Mouse (Mus musculus): ENCODE measurements at regions not wholly inside any gene's neighbourhood (a gene's known extent, or its start where the extent isn't known, plus 50 kb on each side); places are given as distances from the start of the nearest gene placed in this dataset.

- ATAC-seq (replicated peaks): peak; percentile 73
- no peak overlapping the region for H3K4me2 ChIP-seq (replicated peaks)
- 20% methylated on average over 5 of the region's 5 CpGs for WGBS
Measured at GRCm38 (mm10) chr7:124974870-124975488, 469.5 kb upstream of the Kdm8 start.

GRCm38 (mm10) chr7:124989456-124989855 is 455.0 kb upstream of the Kdm8 start:
- Histone ChIP-seq H3K4me2 (replicated peaks) (no peak overlapping the region), H3K9ac (replicated peaks) (no peak overlapping the region), H3K9me3 (no peaks in the 10 kb centered on the region), H3K4me1 (peaks cover 15% of the 10 kb centered on the region), H3K4me3 (no peak overlapping the region), H3K27me3 (no peaks in the 10 kb centered on the region), H3K36me3 (no peaks in the 10 kb centered on the region), H3K27ac (replicated peaks) (0 out of 2 replicates have a peak overlapping the region, but pooled peaks have one; percentile 28)
- no peak for ATAC-seq (replicated peaks)
- WGBS: 71% methylated on average over 5 of the region's 5 CpGs

More at GRCm38 (mm10) chr7:124974870-124975488, 469.5 kb upstream of the Kdm8 start:
- Histone ChIP-seq H3K36me3 (no peaks in the 10 kb centered on the region), H3K27ac (replicated peaks) (no peak overlapping the region), H3K9me3 (no peaks in the 10 kb centered on the region), H3K27me3 (no peaks in the 10 kb centered on the region), H3K4me1 (0 out of 2 replicates have a peak, but pooled peaks cover 11% of the 10 kb centered on the region), H3K4me3 (no peak overlapping the region), H3K9ac (replicated peaks) (no peak overlapping the region)

- H3K4me2 ChIP-seq (replicated peaks): peak overlapping the region; percentile 33
- H3K9ac ChIP-seq (replicated peaks): no peak overlapping the region
- H3K27me3 ChIP-seq: no peaks in the 10 kb centered on the region
- H3K4me1 ChIP-seq: peaks cover 15% of the 10 kb centered on the region
- WGBS: 7% methylated on average over 13 of the region's 13 CpGs
- H3K4me3 ChIP-seq: no peak overlapping the region
- H3K36me3 ChIP-seq: no peaks in the 10 kb centered on the region
- H3K9me3 ChIP-seq: no peaks in the 10 kb centered on the region
- peak; percentile 80 for ATAC-seq (replicated peaks)
- peak overlapping the region; percentile 61; the same call in 1 of the 2 replicates for H3K27ac ChIP-seq (replicated peaks)
Measured at GRCm38 (mm10) chr7:124990695-124991094, 453.8 kb upstream of the Kdm8 start.

GRCm38 (mm10) chr7:124996538-124996937 is 447.9 kb upstream of the Kdm8 start:
- H3K4me2 ChIP-seq (replicated peaks): no peak overlapping the region
- H3K4me1 ChIP-seq: peaks cover 1% of the 10 kb centered on the region; the same call in 1 of the 2 replicates
- H3K27me3 ChIP-seq: no peaks in the 10 kb centered on the region
- no peak overlapping the region for H3K27ac ChIP-seq (replicated peaks)
- no peaks in the 10 kb centered on the region for H3K9me3 ChIP-seq
- no peak overlapping the region for H3K4me3 ChIP-seq
- WGBS: 85% methylated on average over 1 of the region's 1 CpGs
- no peaks in the 10 kb centered on the region for H3K36me3 ChIP-seq
- no peak for ATAC-seq (replicated peaks)
- no peak overlapping the region for H3K9ac ChIP-seq (replicated peaks)

- Histone ChIP-seq H3K27me3 (no peaks in the 10 kb centered on the region), H3K4me2 (replicated peaks) (no peak overlapping the region), H3K27ac (replicated peaks) (no peak overlapping the region), H3K9me3 (no peaks in the 10 kb centered on the region), H3K9ac (replicated peaks) (no peak overlapping the region), H3K36me3 (no peaks in the 10 kb centered on the region), H3K4me3 (no peak overlapping the region), H3K4me1 (peaks cover 3% of the 10 kb centered on the region)
- no peak for ATAC-seq (replicated peaks)
Measured at GRCm38 (mm10) chr7:125000669-125001068, 443.8 kb upstream of the Kdm8 start.

- Histone ChIP-seq H3K9me3 (no peaks in the 10 kb centered on the region), H3K27ac (replicated peaks) (0 out of 2 replicates have a peak overlapping the region, but pooled peaks have one; percentile 15), H3K4me2 (replicated peaks) (no peak overlapping the region), H3K4me3 (no peak overlapping the region), H3K4me1 (peaks cover 5% of the 10 kb centered on the region), H3K9ac (replicated peaks) (no peak overlapping the region), H3K27me3 (no peaks in the 10 kb centered on the region), H3K36me3 (no peaks in the 10 kb centered on the region)
- WGBS: 39% methylated on average over 3 of the region's 3 CpGs
- peak; percentile 55; the same call in 1 of the 2 replicates for ATAC-seq (replicated peaks)
Measured at GRCm38 (mm10) chr7:125005638-125006037, 438.8 kb upstream of the Kdm8 start.

- Histone ChIP-seq H3K27ac (replicated peaks) (no peak overlapping the region), H3K36me3 (no peaks in the 10 kb centered on the region), H3K27me3 (no peaks in the 10 kb centered on the region), H3K4me2 (replicated peaks) (no peak overlapping the region), H3K4me1 (no peaks in the 10 kb centered on the region), H3K9ac (replicated peaks) (no peak overlapping the region), H3K9me3 (no peaks in the 10 kb centered on the region), H3K4me3 (no peak overlapping the region)
- WGBS: 75% methylated on average over 1 of the region's 1 CpGs
- no peak for ATAC-seq (replicated peaks)
Measured at GRCm38 (mm10) chr7:125019259-125019658, 425.2 kb upstream of the Kdm8 start.

GRCm38 (mm10) chr7:125024944-125025343 is 419.5 kb upstream of the Kdm8 start:
- no peak overlapping the region for H3K4me3 ChIP-seq
- H3K27me3 ChIP-seq: no peaks in the 10 kb centered on the region
- H3K9ac ChIP-seq (replicated peaks): no peak overlapping the region
- peak; percentile 73 for ATAC-seq (replicated peaks)
- no peaks in the 10 kb centered on the region for H3K9me3 ChIP-seq
- H3K4me2 ChIP-seq (replicated peaks): no peak overlapping the region
- H3K4me1 ChIP-seq: peaks cover 5% of the 10 kb centered on the region; the same call in 1 of the 2 replicates
- WGBS: 15% methylated on average over 5 of the region's 5 CpGs
- H3K36me3 ChIP-seq: no peaks in the 10 kb centered on the region
- H3K27ac ChIP-seq (replicated peaks): no peak overlapping the region

- Histone ChIP-seq H3K36me3 (no peaks in the 10 kb centered on the region), H3K9me3 (no peaks in the 10 kb centered on the region), H3K27ac (replicated peaks) (0 out of 2 replicates have a peak overlapping the region, but pooled peaks have one; percentile 19), H3K9ac (replicated peaks) (no peak overlapping the region), H3K27me3 (no peaks in the 10 kb centered on the region), H3K4me2 (replicated peaks) (no peak overlapping the region), H3K4me1 (peaks cover 12% of the 10 kb centered on the region), H3K4me3 (no peak overlapping the region)
- no peak for ATAC-seq (replicated peaks)
- WGBS: 41% methylated on average over 4 of the region's 4 CpGs
Measured at GRCm38 (mm10) chr7:125033778-125034177, 410.7 kb upstream of the Kdm8 start.

- no peak overlapping the region for H3K4me3 ChIP-seq
- 0 out of 2 replicates have a peak overlapping the region, but pooled peaks have one; percentile 19 for H3K27ac ChIP-seq (replicated peaks)
- 57% methylated on average over 5 of the region's 5 CpGs for WGBS
- no peak overlapping the region for H3K4me2 ChIP-seq (replicated peaks)
- H3K36me3 ChIP-seq: no peaks in the 10 kb centered on the region
- no peaks in the 10 kb centered on the region for H3K27me3 ChIP-seq
- H3K9me3 ChIP-seq: no peaks in the 10 kb centered on the region
- H3K4me1 ChIP-seq: peaks cover 12% of the 10 kb centered on the region
- ATAC-seq (replicated peaks): peak; percentile 39; the same call in 1 of the 2 replicates
- H3K9ac ChIP-seq (replicated peaks): no peak overlapping the region
Measured at GRCm38 (mm10) chr7:125034196-125034595, 410.3 kb upstream of the Kdm8 start.

- no peaks in the 10 kb centered on the region for H3K36me3 ChIP-seq
- H3K4me2 ChIP-seq (replicated peaks): no peak overlapping the region
- H3K9me3 ChIP-seq: no peaks in the 10 kb centered on the region
- H3K4me1 ChIP-seq: peaks cover 12% of the 10 kb centered on the region
- no peak overlapping the region for H3K9ac ChIP-seq (replicated peaks)
- H3K27me3 ChIP-seq: no peaks in the 10 kb centered on the region
- 7% methylated on average over 10 of the region's 10 CpGs for WGBS
- H3K4me3 ChIP-seq: no peak overlapping the region
- peak; percentile 92 for ATAC-seq (replicated peaks)
- peak overlapping the region; percentile 12; the same call in 1 of the 2 replicates for H3K27ac ChIP-seq (replicated peaks)
Measured at GRCm38 (mm10) chr7:125036098-125036991, 408.1 kb upstream of the Kdm8 start.

- no peaks in the 10 kb centered on the region for H3K9me3 ChIP-seq
- H3K4me1 ChIP-seq: peaks cover 7% of the 10 kb centered on the region
- no peak overlapping the region for H3K9ac ChIP-seq (replicated peaks)
- H3K27ac ChIP-seq (replicated peaks): no peak overlapping the region
- no peak overlapping the region for H3K4me2 ChIP-seq (replicated peaks)
- H3K36me3 ChIP-seq: no peaks in the 10 kb centered on the region
- no peaks in the 10 kb centered on the region for H3K27me3 ChIP-seq
- ATAC-seq (replicated peaks): no peak
- H3K4me3 ChIP-seq: no peak overlapping the region
- 35% methylated on average over 4 of the region's 4 CpGs for WGBS
Measured at GRCm38 (mm10) chr7:125038840-125039239, 405.6 kb upstream of the Kdm8 start.

Data from forebrain, embryonic 15.5 days (tissue).